Mouse (Mus musculus): Measurements from ENCODE around the gene Fam13a.

DNA sequence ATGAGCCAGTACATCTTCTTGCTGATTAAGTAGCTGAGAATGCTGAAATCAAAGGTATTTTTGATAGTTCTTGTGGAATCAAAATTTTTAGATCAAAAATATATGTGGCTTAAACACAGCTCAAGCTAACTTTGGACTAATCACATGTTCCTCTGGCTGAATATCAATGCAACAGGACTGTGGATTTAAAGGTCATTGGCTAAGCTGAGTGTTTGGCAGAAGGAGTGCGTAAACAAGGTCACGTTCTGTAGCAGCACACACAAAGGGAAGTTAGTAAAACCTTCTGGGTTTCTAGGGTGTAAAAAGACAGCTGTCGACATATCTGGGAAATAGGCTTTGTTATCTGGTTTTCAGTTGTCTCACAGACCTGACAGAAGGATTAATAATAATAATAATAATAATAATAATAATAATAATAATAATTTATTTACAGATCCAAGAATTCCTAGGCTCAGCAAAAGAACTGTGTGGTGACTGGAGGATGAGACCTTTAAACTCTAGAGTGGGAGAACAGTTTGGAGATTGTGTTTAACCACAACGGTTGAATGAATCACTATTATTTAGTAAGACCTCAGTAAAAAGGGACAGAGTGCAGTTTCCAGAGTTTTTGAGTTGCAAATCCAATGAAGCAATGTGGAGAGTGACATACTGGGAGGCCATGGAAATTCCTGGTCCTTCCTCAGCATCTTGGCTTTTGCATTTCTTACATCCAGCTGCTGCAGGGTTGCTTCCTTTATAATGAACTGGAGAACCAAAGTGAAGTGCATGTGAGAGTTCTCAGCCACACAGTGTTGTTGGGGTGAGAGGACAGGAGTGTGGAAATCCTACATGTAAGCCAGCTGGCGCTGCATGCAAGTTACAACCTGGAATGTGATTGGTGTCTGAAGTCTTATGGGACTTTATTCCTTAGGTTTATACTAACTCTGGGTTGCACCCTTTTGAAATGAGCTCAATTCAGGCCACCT is 48.0 kb upstream of the Fam13a start:
- no peak for TF ChIP-seq CTCF (IDR thresholded peaks at IDR 0.05; ENCODE audit: borderline replicate concordance, control insufficient read depth, extremely low read depth, insufficient read depth, low read length, poor library complexity)
- TF ChIP-seq POLR2A (IDR thresholded peaks at IDR 0.05; ENCODE audit: control insufficient read depth, extremely low read depth, insufficient read depth, low read length, poor library complexity): no peak
